Mouse (Mus musculus): ENCODE data around the gene Eps15l1. TPM values are rescaled to one million over a fixed set of nuclear protein-coding genes. Genes with fewer than 3 reads are reported as not detected.
A peak's percentile ranks its signal among the peaks of the same experiment; 100 is the strongest.

The Eps15l1 gene
- polyA plus RNA-seq, 1 experiment from 2014 or later = 30.5 TPM

- Histone ChIP-seq H3K9me3 (replicated peaks) (no peaks in the 10 kb centered on the region), H3K36me3 (no peaks in the 10 kb centered on the region), H3K27ac (peak within 1 kb of the TSS; percentile 88), H3K4me3 (peak within 1 kb of the TSS; percentile 71), H3K9ac (peak within 1 kb of the TSS; percentile 71), H3K4me1 (replicated peaks) (peaks cover 42% of the 10 kb centered on the region), H3K27me3 (no peaks in the 10 kb centered on the region), H3K4me2 (peak within 1 kb of the TSS; percentile 94)
- peak; percentile 97 for ATAC-seq (replicated peaks; ENCODE audit: insufficient number of reproducible peaks, insufficient read depth, low FRiP score, low read depth)
- under 1% methylated on average over 46 of the region's 46 CpGs for WGBS
Measured at GRCm38 (mm10) chr8:72318801-72319322, 102.4 kb downstream of the Eps15l1 start, which contains the start of gene Klf2. Gene Klf2 (plus strand): TSS chr8:72319033.

GRCm38 (mm10) chr8:72317741-72318301 lies 103.4 kb downstream of the Eps15l1 start:
- Histone ChIP-seq H3K9me3 (replicated peaks) (no peaks in the 10 kb centered on the region), H3K27ac (no peak overlapping the region), H3K27me3 (no peaks in the 10 kb centered on the region), H3K9ac (no peak overlapping the region), H3K4me3 (no peak overlapping the region), H3K36me3 (no peaks in the 10 kb centered on the region), H3K4me1 (replicated peaks) (peaks cover 39% of the 10 kb centered on the region), H3K4me2 (no peak overlapping the region)
- no peak for ATAC-seq (replicated peaks; ENCODE audit: insufficient number of reproducible peaks, insufficient read depth, low FRiP score, low read depth)
- 52% methylated on average over 5 of the region's 5 CpGs for WGBS

- no peak for ATAC-seq (replicated peaks; ENCODE audit: insufficient number of reproducible peaks, insufficient read depth, low FRiP score, low read depth)
- Histone ChIP-seq H3K4me3 (no peak overlapping the region), H3K9me3 (replicated peaks) (no peaks in the 10 kb centered on the region), H3K27ac (no peak overlapping the region), H3K9ac (no peak overlapping the region), H3K4me1 (replicated peaks) (peaks cover 34% of the 10 kb centered on the region), H3K4me2 (no peak overlapping the region), H3K36me3 (no peaks in the 10 kb centered on the region), H3K27me3 (no peaks in the 10 kb centered on the region)
- WGBS = 65% methylated on average over 10 of the region's 10 CpGs
Measured at GRCm38 (mm10) chr8:72316053-72316695, 105.1 kb downstream of the Eps15l1 start.

GRCm38 (mm10) chr8:72312926-72313518 lies 108.2 kb downstream of the Eps15l1 start:
- no peak overlapping the region for H3K4me3 ChIP-seq
- H3K4me2 ChIP-seq = no peak overlapping the region
- peaks cover 40% of the 10 kb centered on the region for H3K4me1 ChIP-seq (replicated peaks)
- ATAC-seq (replicated peaks; ENCODE audit: insufficient number of reproducible peaks, insufficient read depth, low FRiP score, low read depth) = no peak
- H3K27ac ChIP-seq = no peak overlapping the region
- no peaks in the 10 kb centered on the region for H3K27me3 ChIP-seq
- WGBS = 63% methylated on average over 3 of the region's 3 CpGs
- no peaks in the 10 kb centered on the region for H3K36me3 ChIP-seq
- H3K9me3 ChIP-seq (replicated peaks) = no peaks in the 10 kb centered on the region
- H3K9ac ChIP-seq = no peak overlapping the region

- H3K27ac ChIP-seq = peak overlapping the region; percentile 83
- no peaks in the 10 kb centered on the region for H3K27me3 ChIP-seq
- no peaks in the 10 kb centered on the region for H3K36me3 ChIP-seq
- no peak overlapping the region for H3K4me3 ChIP-seq
- 32% methylated on average over 8 of the region's 8 CpGs for WGBS
- H3K4me1 ChIP-seq (replicated peaks) = peaks cover 43% of the 10 kb centered on the region
- H3K4me2 ChIP-seq = no peak overlapping the region
- no peak overlapping the region for H3K9ac ChIP-seq
- peak; percentile 78 for ATAC-seq (replicated peaks; ENCODE audit: insufficient number of reproducible peaks, insufficient read depth, low FRiP score, low read depth)
- no peaks in the 10 kb centered on the region for H3K9me3 ChIP-seq (replicated peaks)
Measured at GRCm38 (mm10) chr8:72310849-72311506, 110.3 kb downstream of the Eps15l1 start.

GRCm38 (mm10) chr8:72308276-72308675 lies 113.0 kb downstream of the Eps15l1 start:
- peak; percentile 66; the same call in 1 of the 2 replicates for ATAC-seq (replicated peaks; ENCODE audit: insufficient number of reproducible peaks, insufficient read depth, low FRiP score, low read depth)
- WGBS = 19% methylated on average over 6 of the region's 6 CpGs
- Histone ChIP-seq H3K27me3 (no peaks in the 10 kb centered on the region), H3K4me2 (no peak overlapping the region), H3K9ac (no peak overlapping the region), H3K9me3 (replicated peaks) (no peaks in the 10 kb centered on the region), H3K27ac (peak overlapping the region; percentile 79), H3K4me3 (no peak overlapping the region), H3K4me1 (replicated peaks) (peaks cover 47% of the 10 kb centered on the region), H3K36me3 (no peaks in the 10 kb centered on the region)

GRCm38 (mm10) chr8:72306913-72307312 lies 114.3 kb downstream of the Eps15l1 start:
- no peaks in the 10 kb centered on the region for H3K27me3 ChIP-seq
- H3K4me1 ChIP-seq (replicated peaks) = peaks cover 45% of the 10 kb centered on the region
- 83% methylated on average over 5 of the region's 5 CpGs for WGBS
- H3K4me3 ChIP-seq = no peak overlapping the region
- ATAC-seq (replicated peaks; ENCODE audit: insufficient number of reproducible peaks, insufficient read depth, low FRiP score, low read depth) = no peak
- H3K9me3 ChIP-seq (replicated peaks) = no peaks in the 10 kb centered on the region
- no peak overlapping the region for H3K9ac ChIP-seq
- no peak overlapping the region for H3K4me2 ChIP-seq
- H3K36me3 ChIP-seq = no peaks in the 10 kb centered on the region
- H3K27ac ChIP-seq = no peak overlapping the region

GRCm38 (mm10) chr8:72305210-72305905 lies 115.9 kb downstream of the Eps15l1 start, which contains the start of gene Gm10282:
Gene Gm10282 (minus strand): TSS chr8:72305260.
- Histone ChIP-seq H3K36me3 (no peaks in the 10 kb centered on the region), H3K9me3 (replicated peaks) (no peaks in the 10 kb centered on the region), H3K4me3 (no peak within 1 kb of the TSS), H3K4me1 (replicated peaks) (peaks cover 34% of the 10 kb centered on the region), H3K27ac (no peak within 1 kb of the TSS), H3K9ac (no peak within 1 kb of the TSS), H3K27me3 (no peaks in the 10 kb centered on the region), H3K4me2 (no peak within 1 kb of the TSS)
- WGBS = 79% methylated on average over 16 of the region's 16 CpGs
- ATAC-seq (replicated peaks; ENCODE audit: insufficient number of reproducible peaks, insufficient read depth, low FRiP score, low read depth) = no peak

- H3K27me3 ChIP-seq = no peaks in the 10 kb centered on the region
- no peak overlapping the region for H3K9ac ChIP-seq
- H3K4me2 ChIP-seq = peak overlapping the region; percentile 32; the same call in 1 of the 2 replicates
Measured at GRCm38 (mm10) chr8:72303633-72304032, 117.6 kb downstream of the Eps15l1 start.

GRCm38 (mm10) chr8:72302986-72303612 lies 118.2 kb downstream of the Eps15l1 start:
- H3K36me3 ChIP-seq = no peaks in the 10 kb centered on the region
- H3K9me3 ChIP-seq (replicated peaks) = no peaks in the 10 kb centered on the region
- peak overlapping the region; percentile 32; the same call in 1 of the 2 replicates for H3K4me2 ChIP-seq
- H3K4me1 ChIP-seq (replicated peaks) = peaks cover 15% of the 10 kb centered on the region
- no peaks in the 10 kb centered on the region for H3K27me3 ChIP-seq
- ATAC-seq (replicated peaks; ENCODE audit: insufficient number of reproducible peaks, insufficient read depth, low FRiP score, low read depth) = peak; percentile 38; the same call in 1 of the 2 replicates
- peak overlapping the region; percentile 71 for H3K27ac ChIP-seq
- no peak overlapping the region for H3K9ac ChIP-seq
- no peak overlapping the region for H3K4me3 ChIP-seq
- WGBS = 47% methylated on average over 8 of the region's 8 CpGs

More at GRCm38 (mm10) chr8:72303633-72304032, 117.6 kb downstream of the Eps15l1 start:
- peak overlapping the region; percentile 71 for H3K27ac ChIP-seq
- no peak overlapping the region for H3K4me3 ChIP-seq
- no peaks in the 10 kb centered on the region for H3K9me3 ChIP-seq (replicated peaks)
- H3K36me3 ChIP-seq = no peaks in the 10 kb centered on the region
- peak; percentile 44; the same call in 1 of the 2 replicates for ATAC-seq (replicated peaks; ENCODE audit: insufficient number of reproducible peaks, insufficient read depth, low FRiP score, low read depth)
- WGBS = 26% methylated on average over 8 of the region's 8 CpGs
- peaks cover 21% of the 10 kb centered on the region for H3K4me1 ChIP-seq (replicated peaks)

Data from heart, embryonic 15.5 days (tissue).